Mouse (Mus musculus) embryonic facial prominence, embryonic 14.5 days (tissue): ENCODE data around the gene Orc5. TPM values are rescaled to one million over a fixed set of nuclear protein-coding genes. Genes with fewer than 3 reads are reported as not detected.

Experiments
- ATAC-seq: fragments of 200-750 bp; cut with Nextera tagmentation; 2 replicates; pipeline ENCODE4 v1.8.0; 2017; ENCODE audit warnings: low read depth, moderate number of reproducible peaks, moderate TSS enrichment
- DNase-seq: peaks from one replicate; pipeline ENCODE4 v3.0.0-alpha.2; 2015; ENCODE audit warnings: low spot score
- H3K27ac ChIP-seq: fragments of 300-500 bp; sonication (generic); replicated peaks from 2 replicates; pipeline ENCODE4 v1.5.1; 2014; ENCODE audit warnings: low read depth, mild to moderate bottlenecking, low read length, moderate library complexity
- H3K27me3 ChIP-seq: fragments of 300-500 bp; sonication (generic); replicated peaks from 2 replicates; pipeline ENCODE4 v1.6.1; 2014; ENCODE audit warnings: low read length; ENCODE audit not compliant: control insufficient read depth, insufficient read depth
- H3K36me3 ChIP-seq: fragments of 300-500 bp; sonication (generic); 2 replicates; pipeline ENCODE4 v1.6.1; 2014; ENCODE audit warnings: low read length, mixed read lengths; ENCODE audit not compliant: control insufficient read depth, insufficient read depth
- H3K4me1 ChIP-seq: fragments of 300-500 bp; sonication (generic); 2 replicates; pipeline ENCODE4 v1.6.1; 2014; ENCODE audit warnings: antibody characterized with exemption, low read length; ENCODE audit not compliant: control insufficient read depth, insufficient read depth
- H3K4me2 ChIP-seq: fragments of 300-500 bp; sonication (generic); 2 replicates; pipeline ENCODE4 v1.6.1; 2014; ENCODE audit warnings: low read depth, mild to moderate bottlenecking, low read length, moderate library complexity, mixed read lengths
- H3K4me3 ChIP-seq: fragments of 300-500 bp; sonication (generic); 2 replicates; pipeline ENCODE4 v1.5.1; 2014; ENCODE audit warnings: low read depth, mild to moderate bottlenecking, low read length
- H3K9ac ChIP-seq: fragments of 300-500 bp; sonication (generic); 2 replicates; pipeline ENCODE4 v1.6.1; 2014; ENCODE audit warnings: low read depth, mild to moderate bottlenecking, low read length, moderate library complexity, mixed read lengths
- H3K9me3 ChIP-seq: fragments of 300-500 bp; sonication (generic); 2 replicates; pipeline ENCODE4 v1.6.1; 2016; ENCODE audit warnings: low read length; ENCODE audit not compliant: control insufficient read depth
- WGBS: fragments of 180-500 bp; shearing (Covaris S2); extraction: QIAGEN DNeasy Blood & Tissue Kit; methylation state at CpG from one replicate; pipeline ENCODE4 v1.1.7; 2014; 5-methylcytosine and 5-hydroxymethylcytosine counted together
- polyA plus RNA-seq: library from polyadenylated mRNA; unstranded; fragments of >200 nt; fragmentation: Nextera tagmentation; extraction: Ambion mirVana; gene quantifications from 2 replicates; pipeline ENCODE4 v1.2.1, GENCODE M21; 2014

Gene Orc5
- polyA plus RNA-seq, result 31.5 and 37.5 TPM in 2 replicates

- Histone ChIP-seq H3K27me3 (no peaks in the 10 kb centered on the region), H3K36me3 (peaks cover 21% of the 10 kb centered on the region), H3K4me1 (peaks cover 8% of the 10 kb centered on the region; the same call in 1 of the 2 replicates), H3K4me2 (peak within 1 kb of the TSS; percentile 57), H3K9ac (peak within 1 kb of the TSS; percentile 83), H3K4me3 (peak within 1 kb of the TSS; percentile 60), H3K27ac (peak within 1 kb of the TSS; percentile 87), H3K9me3 (no peaks in the 10 kb centered on the region)
- DNase-seq, result peak; percentile 96
- peak; percentile 100 for ATAC-seq
- 0% methylated on average over 31 of the region's 31 CpGs for WGBS
These were observed at the start of gene Orc5 for GRCm38 (mm10) chr5:22550033-22550551. TSS of gene Orc5 (minus strand) at chr5:22550429.

DNA sequence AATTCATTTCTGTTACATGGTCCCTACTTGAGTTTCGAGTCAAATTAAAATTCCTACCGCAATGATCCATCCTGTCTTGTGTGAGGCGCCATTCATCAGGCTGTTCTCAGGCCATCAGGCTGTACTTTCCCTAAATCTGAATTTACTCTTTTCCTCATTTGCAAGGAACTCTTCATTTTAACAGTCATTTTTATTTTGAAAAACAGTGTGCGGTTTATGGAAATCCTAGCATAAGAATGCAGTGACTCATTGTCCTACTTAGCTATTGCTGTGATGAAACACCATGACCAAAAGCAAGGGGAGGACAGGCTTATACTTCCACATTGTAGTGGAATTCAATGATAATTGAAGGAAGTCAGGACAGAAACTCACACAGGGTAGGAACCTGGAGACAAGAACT, 46.8 kb upstream of the Orc5 start:
- Histone ChIP-seq H3K4me2 (no peak overlapping the region), H3K4me1 (no peaks in the 10 kb centered on the region), H3K9me3 (no peaks in the 10 kb centered on the region), H3K9ac (no peak overlapping the region), H3K4me3 (no peak overlapping the region), H3K27ac (no peak overlapping the region), H3K36me3 (no peaks in the 10 kb centered on the region), H3K27me3 (no peaks in the 10 kb centered on the region)
- DNase-seq (no peak), ATAC-seq (no peak)
- 92% methylated on average over 4 of the region's 4 CpGs for WGBS

DNA sequence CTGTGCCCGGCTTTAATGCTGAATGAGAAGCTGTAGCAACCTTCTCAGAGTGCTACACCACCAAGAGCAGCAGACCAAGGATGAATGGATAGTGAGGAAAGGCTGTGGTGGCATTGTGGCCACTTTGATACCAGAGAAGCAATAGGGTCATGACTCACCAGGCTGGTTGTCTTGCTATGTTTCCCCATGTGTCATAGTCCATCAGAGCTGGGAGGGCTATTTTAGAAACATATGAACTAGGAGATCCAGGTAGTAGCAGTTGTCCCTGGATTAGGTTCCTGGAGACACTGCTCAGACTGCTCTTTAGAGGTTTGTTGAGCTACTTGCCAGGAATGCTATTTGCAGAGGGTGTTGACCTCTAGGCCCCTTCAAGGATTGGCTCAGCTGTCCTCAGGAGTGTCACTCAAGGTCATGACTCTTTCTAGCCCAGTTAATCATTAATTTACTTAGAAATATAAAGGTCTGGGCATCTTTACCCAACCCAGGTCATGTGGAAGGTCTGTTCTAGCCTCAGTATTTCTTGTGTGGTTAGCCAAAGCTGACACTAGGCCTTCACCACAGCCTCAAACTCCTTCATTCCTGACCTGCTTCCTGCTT, 39.2 kb upstream of the Orc5 start:
- Histone ChIP-seq H3K4me3 (no peak overlapping the region), H3K9ac (no peak overlapping the region), H3K27ac (no peak overlapping the region), H3K4me2 (no peak overlapping the region), H3K4me1 (no peaks in the 10 kb centered on the region), H3K36me3 (no peaks in the 10 kb centered on the region), H3K9me3 (no peaks in the 10 kb centered on the region), H3K27me3 (no peaks in the 10 kb centered on the region)
- no peak for DNase-seq
- ATAC-seq, result no peak
- 91% methylated on average over 1 of the region's 1 CpGs for WGBS

DNA sequence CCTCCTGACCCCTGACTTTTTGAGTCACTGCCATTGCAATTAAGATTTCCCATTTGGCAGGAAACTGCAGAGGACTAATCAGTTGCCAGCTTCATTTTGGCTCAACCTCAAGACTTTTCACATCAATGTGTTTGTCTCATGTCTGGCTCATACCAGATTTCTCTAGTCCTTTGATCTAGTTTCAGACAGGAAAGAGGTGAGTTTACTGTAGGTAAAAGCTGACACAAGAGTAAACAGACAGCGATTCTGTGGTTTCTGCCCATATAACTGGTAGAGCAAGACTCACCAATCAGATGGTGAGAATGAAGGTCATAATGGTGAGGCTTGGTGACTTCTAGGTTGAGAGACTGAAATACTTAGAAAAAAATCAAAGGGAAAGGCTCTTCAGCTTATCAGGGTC, 37.3 kb upstream of the Orc5 start:
- H3K9me3 ChIP-seq, result no peaks in the 10 kb centered on the region
- H3K27me3 ChIP-seq, result no peaks in the 10 kb centered on the region
- no peaks in the 10 kb centered on the region for H3K4me1 ChIP-seq
- ATAC-seq (no peak), DNase-seq (no peak)
- H3K9ac ChIP-seq, result no peak overlapping the region
- H3K36me3 ChIP-seq, result no peaks in the 10 kb centered on the region
- H3K4me2 ChIP-seq, result no peak overlapping the region
- no peak overlapping the region for H3K4me3 ChIP-seq
- no peak overlapping the region for H3K27ac ChIP-seq
- WGBS, result 55% methylated on average over 1 of the region's 1 CpGs

- 61% methylated on average over 2 of the region's 2 CpGs for WGBS
- DNase-seq (no peak), ATAC-seq (no peak)
These were observed 34.3 kb upstream of the Orc5 start for GRCm38 (mm10) chr5:22584556-22584955.

GRCm38 (mm10) chr5:22578011-22578410, 27.8 kb upstream of the Orc5 start:
- no peak for ATAC-seq
- H3K27me3 ChIP-seq, result no peaks in the 10 kb centered on the region
- H3K4me2 ChIP-seq, result no peak overlapping the region
- H3K9ac ChIP-seq, result no peak overlapping the region
- no peak overlapping the region for H3K27ac ChIP-seq
- H3K9me3 ChIP-seq, result no peaks in the 10 kb centered on the region
- 65% methylated on average over 3 of the region's 3 CpGs for WGBS
- peak; percentile 10 for DNase-seq
- H3K4me1 ChIP-seq, result no peaks in the 10 kb centered on the region
- H3K4me3 ChIP-seq, result no peak overlapping the region
- H3K36me3 ChIP-seq, result no peaks in the 10 kb centered on the region

More at GRCm38 (mm10) chr5:22584556-22584955, 34.3 kb upstream of the Orc5 start:
- Histone ChIP-seq H3K9ac (no peak overlapping the region), H3K4me2 (no peak overlapping the region), H3K4me1 (no peaks in the 10 kb centered on the region), H3K36me3 (no peaks in the 10 kb centered on the region), H3K9me3 (no peaks in the 10 kb centered on the region), H3K27me3 (no peaks in the 10 kb centered on the region), H3K4me3 (no peak overlapping the region), H3K27ac (no peak overlapping the region)

DNA sequence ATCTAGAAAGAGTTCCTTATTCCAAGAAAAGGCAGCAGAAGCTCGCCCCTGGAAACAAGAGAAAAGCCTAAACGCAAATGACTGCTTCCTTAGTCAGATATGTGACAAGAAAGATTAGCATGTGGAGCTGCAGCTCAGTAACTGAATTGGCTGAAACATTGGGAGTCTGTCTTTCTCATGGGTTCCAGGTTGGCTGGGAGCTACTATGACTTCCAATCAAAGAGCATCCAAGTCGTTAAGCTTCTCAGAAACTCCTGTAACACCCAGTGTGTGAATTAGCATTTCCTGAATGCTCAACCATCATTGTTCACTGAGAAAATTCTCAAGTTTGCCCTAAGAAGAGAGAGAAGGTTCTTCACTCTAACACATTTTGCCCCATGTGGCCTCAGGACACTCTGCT, 24.5 kb upstream of the Orc5 start:
- Histone ChIP-seq H3K36me3 (no peaks in the 10 kb centered on the region), H3K9me3 (no peaks in the 10 kb centered on the region), H3K9ac (no peak overlapping the region), H3K4me1 (no peaks in the 10 kb centered on the region), H3K27ac (no peak overlapping the region), H3K27me3 (no peaks in the 10 kb centered on the region), H3K4me3 (no peak overlapping the region), H3K4me2 (no peak overlapping the region)
- no peak for ATAC-seq
- DNase-seq, result no peak
- 62% methylated on average over 3 of the region's 3 CpGs for WGBS

- Histone ChIP-seq H3K27me3 (no peaks in the 10 kb centered on the region), H3K9ac (no peak overlapping the region), H3K4me3 (no peak overlapping the region), H3K36me3 (no peaks in the 10 kb centered on the region), H3K4me1 (no peaks in the 10 kb centered on the region), H3K9me3 (no peaks in the 10 kb centered on the region), H3K27ac (no peak overlapping the region), H3K4me2 (no peak overlapping the region)
- DNase-seq (no peak), ATAC-seq (no peak)
- WGBS, result 61% methylated on average over 1 of the region's 1 CpGs
These were observed 23.9 kb upstream of the Orc5 start for GRCm38 (mm10) chr5:22574161-22574560.

DNA sequence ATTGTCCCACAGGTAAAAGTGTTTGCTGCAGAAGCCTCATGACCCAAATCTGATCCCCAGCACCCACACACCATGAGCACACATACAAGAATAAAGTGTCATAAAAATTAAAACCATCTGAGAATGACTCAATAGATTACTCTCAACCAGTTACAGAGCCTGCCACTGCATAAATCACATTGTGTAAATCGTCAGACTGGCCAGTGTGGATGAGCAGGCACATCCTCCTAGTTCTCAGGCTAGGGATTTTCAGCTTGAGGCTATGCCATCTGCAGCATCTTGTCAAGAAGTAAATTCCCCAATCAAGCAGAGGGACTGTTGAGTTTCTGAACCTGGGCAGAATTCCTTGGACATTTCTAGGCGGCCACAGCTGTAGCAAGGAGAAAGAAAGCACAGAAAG, 23.5 kb upstream of the Orc5 start:
- no peak overlapping the region for H3K4me2 ChIP-seq
- no peaks in the 10 kb centered on the region for H3K36me3 ChIP-seq
- no peak overlapping the region for H3K9ac ChIP-seq
- H3K4me3 ChIP-seq, result no peak overlapping the region
- DNase-seq (no peak), ATAC-seq (no peak)
- no peaks in the 10 kb centered on the region for H3K9me3 ChIP-seq
- 45% methylated on average over 2 of the region's 2 CpGs for WGBS
- no peaks in the 10 kb centered on the region for H3K4me1 ChIP-seq
- H3K27me3 ChIP-seq, result no peaks in the 10 kb centered on the region
- no peak overlapping the region for H3K27ac ChIP-seq
